Mouse (Mus musculus): ENCODE data around the gene Eif3l.

- TF ChIP-seq EP300 (IDR thresholded peaks at IDR 0.05; ENCODE audit: low read depth) (no peak), CTCF (IDR thresholded peaks at IDR 0.05; ENCODE audit: low read depth) (no peak)
Measured at GRCm38 (mm10) chr15:79110528-79110927, 35.5 kb downstream of the Eif3l start.

Data from liver, embryonic 14.5 days (tissue).